Mouse (Mus musculus) hindbrain, embryonic 13.5 days (tissue): ENCODE measurements around the gene Elf1. TPM values are rescaled to one million over a fixed set of nuclear protein-coding genes. Genes with fewer than 3 reads are reported as not detected.
"Not testable (repeated sequence)": the region's sequence is repeated elsewhere in the genome, so short reads cannot be mapped to it uniquely, and the experiment has no call there.

Source experiments
- ATAC-seq: fragments of 200-750 bp; cut with Nextera tagmentation; 2 replicates; pipeline ENCODE4 v1.8.0; 2017; ENCODE audit warnings: moderate TSS enrichment; ENCODE audit not compliant: low FRiP score
- H3K27ac ChIP-seq: fragments of 300-500 bp; sonication (generic); 2 replicates; pipeline ENCODE4 v1.5.1; 2015; ENCODE audit warnings: inconsistent platforms, mild to moderate bottlenecking, moderate library complexity
- H3K27me3 ChIP-seq: fragments of 300-500 bp; sonication (generic); 2 replicates; pipeline ENCODE4 v1.6.1; 2015; ENCODE audit warnings: mild to moderate bottlenecking, inconsistent platforms
- H3K36me3 ChIP-seq: fragments of 300-500 bp; sonication (generic); 2 replicates; pipeline ENCODE4 v1.6.1; 2015; ENCODE audit warnings: mild to moderate bottlenecking, inconsistent platforms
- H3K4me1 ChIP-seq: fragments of 300-500 bp; sonication (generic); replicated peaks from 2 replicates; pipeline ENCODE4 v1.6.1; 2015; ENCODE audit warnings: inconsistent platforms
- H3K4me2 ChIP-seq: fragments of 300-500 bp; sonication (generic); 2 replicates; pipeline ENCODE4 v1.6.1; 2015; ENCODE audit warnings: inconsistent platforms, mild to moderate bottlenecking, moderate library complexity
- H3K4me3 ChIP-seq: fragments of 300-500 bp; sonication (generic); 2 replicates; pipeline ENCODE4 v1.5.1; 2015; ENCODE audit warnings: mild to moderate bottlenecking, inconsistent platforms
- H3K9ac ChIP-seq: fragments of 300-500 bp; sonication (generic); 2 replicates; pipeline ENCODE4 v1.6.1; 2015; ENCODE audit warnings: mild to moderate bottlenecking, inconsistent platforms
- H3K9me3 ChIP-seq: fragments of 300-500 bp; sonication (generic); 2 replicates; pipeline ENCODE4 v1.6.1; 2016; ENCODE audit warnings: inconsistent platforms
- WGBS: fragments of 180-500 bp; shearing (Covaris S2); methylation state at CpG from one replicate; pipeline ENCODE4 v1.1.7; 2015; 5-methylcytosine and 5-hydroxymethylcytosine counted together
- polyA plus RNA-seq: library from polyadenylated mRNA; unstranded; fragments of >200 nt; fragmentation: Nextera tagmentation; extraction: Ambion mirVana; gene quantifications from 2 replicates; pipeline ENCODE4 v1.2.1, GENCODE M21; 2015

Elf1 gene
- polyA plus RNA-seq, 1 experiment from 2014 or later, result 3.8 TPM

- H3K27me3 ChIP-seq, result no peaks in the 10 kb centered on the region
- H3K9ac ChIP-seq, result no peak overlapping the region
- WGBS, result 92% methylated on average over 8 of the region's 8 CpGs
- H3K4me3 ChIP-seq, result no peak overlapping the region
- ATAC-seq, result no peak
- H3K9me3 ChIP-seq, result no peaks in the 10 kb centered on the region
- H3K4me2 ChIP-seq, result no peak overlapping the region
- H3K27ac ChIP-seq, result no peak overlapping the region
- no peaks in the 10 kb centered on the region for H3K4me1 ChIP-seq
- no peaks in the 10 kb centered on the region for H3K36me3 ChIP-seq
These were observed 36.3 kb downstream of the Elf1 start for GRCm38 (mm10) chr14:79517185-79517740.

GRCm38 (mm10) chr14:79518123-79518522 lies 37.1 kb downstream of the Elf1 start:
- Histone ChIP-seq H3K4me1 (no peaks in the 10 kb centered on the region), H3K27ac (no peak overlapping the region), H3K27me3 (no peaks in the 10 kb centered on the region), H3K4me3 (no peak overlapping the region), H3K4me2 (no peak overlapping the region), H3K9ac (no peak overlapping the region), H3K36me3 (no peaks in the 10 kb centered on the region), H3K9me3 (no peaks in the 10 kb centered on the region)
- WGBS, result 91% methylated on average over 2 of the region's 2 CpGs
- ATAC-seq, result no peak

DNA sequence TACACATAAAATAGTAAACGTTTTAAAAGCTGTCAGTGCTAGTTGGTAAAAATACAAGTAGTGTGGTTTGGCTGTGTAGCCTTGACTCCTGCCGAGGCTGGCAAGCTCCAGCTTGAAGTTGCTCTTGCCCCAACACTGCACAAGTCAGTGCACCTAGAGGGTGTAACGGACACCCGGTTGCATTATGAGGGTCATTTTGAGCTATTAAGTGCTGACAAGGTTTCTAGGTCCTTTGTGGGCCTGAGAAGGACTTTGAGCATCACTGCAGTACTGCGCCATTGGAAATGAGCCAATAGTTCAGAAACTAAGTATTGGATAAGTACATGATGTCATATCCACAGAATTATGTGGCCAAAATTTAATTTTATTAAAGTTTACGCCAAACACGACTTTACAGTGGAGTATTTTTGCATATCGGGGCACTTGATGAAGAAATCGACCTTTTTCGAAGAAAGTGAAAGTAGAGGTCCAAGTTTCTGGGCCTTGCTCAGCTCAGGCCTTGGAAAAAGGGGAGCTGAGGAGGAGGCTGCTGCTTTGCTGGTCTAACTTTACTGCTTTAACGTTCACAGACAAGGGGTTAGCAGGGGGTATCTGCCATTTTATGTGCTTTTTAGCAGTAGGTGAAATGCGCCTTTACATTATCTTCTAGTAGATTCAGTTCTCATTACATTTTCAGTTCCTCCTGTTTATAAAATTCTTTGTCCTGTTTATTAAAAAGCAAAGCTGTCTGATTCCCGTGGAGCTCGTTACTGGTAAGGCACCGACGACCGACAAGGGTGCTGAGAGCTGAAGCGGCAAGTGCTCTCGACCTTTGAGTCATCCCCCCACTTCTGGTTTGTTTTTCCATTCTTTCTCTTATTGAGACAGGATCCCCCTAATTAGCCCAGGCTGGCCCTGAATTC lies 38.0 kb downstream of the Elf1 start:
- WGBS, result 75% methylated on average over 19 of the region's 19 CpGs
- no peak overlapping the region for H3K9ac ChIP-seq
- H3K9me3 ChIP-seq, result no peaks in the 10 kb centered on the region
- ATAC-seq, result no peak
- H3K4me2 ChIP-seq, result no peak overlapping the region
- H3K27ac ChIP-seq, result no peak overlapping the region
- H3K36me3 ChIP-seq, result no peaks in the 10 kb centered on the region
- no peaks in the 10 kb centered on the region for H3K27me3 ChIP-seq
- H3K4me1 ChIP-seq, result no peaks in the 10 kb centered on the region
- H3K4me3 ChIP-seq, result no peak overlapping the region

- no peak overlapping the region for H3K9ac ChIP-seq
- no peaks in the 10 kb centered on the region for H3K9me3 ChIP-seq
- H3K27ac ChIP-seq, result no peak overlapping the region
- H3K4me3 ChIP-seq, result no peak overlapping the region
- no peaks in the 10 kb centered on the region for H3K27me3 ChIP-seq
- H3K4me2 ChIP-seq, result no peak overlapping the region
- 62% methylated on average over 1 of the region's 1 CpGs for WGBS
- no peaks in the 10 kb centered on the region for H3K36me3 ChIP-seq
- no peak for ATAC-seq
- no peaks in the 10 kb centered on the region for H3K4me1 ChIP-seq
These were observed 38.6 kb downstream of the Elf1 start for GRCm38 (mm10) chr14:79519663-79519975.

DNA sequence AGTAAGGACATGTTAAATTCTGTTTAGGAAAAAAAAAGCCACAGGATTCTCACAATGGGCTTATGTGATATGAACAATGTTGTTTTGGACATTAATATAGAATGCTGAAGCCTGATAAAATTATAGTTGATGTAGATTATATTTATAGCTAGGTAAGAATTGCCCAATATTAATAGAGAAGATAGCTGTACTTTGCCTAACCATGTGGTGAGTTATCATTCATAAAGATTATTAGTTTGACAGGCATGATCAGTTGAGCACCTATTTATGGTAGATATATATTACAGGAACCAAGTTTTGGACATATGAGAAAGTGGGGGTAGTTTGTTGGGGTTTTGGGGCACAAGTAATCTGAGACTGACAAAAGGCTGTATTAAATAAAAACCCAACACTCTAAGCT lies 39.6 kb downstream of the Elf1 start:
- H3K36me3 ChIP-seq, result no peaks in the 10 kb centered on the region
- no peaks in the 10 kb centered on the region for H3K4me1 ChIP-seq
- no peak overlapping the region for H3K4me2 ChIP-seq
- H3K27ac ChIP-seq, result no peak overlapping the region
- H3K27me3 ChIP-seq, result no peaks in the 10 kb centered on the region
- no peak overlapping the region for H3K4me3 ChIP-seq
- H3K9ac ChIP-seq, result no peak overlapping the region
- no peak for ATAC-seq
- no peaks in the 10 kb centered on the region for H3K9me3 ChIP-seq

GRCm38 (mm10) chr14:79521056-79521455 lies 40.1 kb downstream of the Elf1 start:
- Histone ChIP-seq H3K9ac (no peak overlapping the region), H3K4me3 (no peak overlapping the region), H3K9me3 (no peaks in the 10 kb centered on the region), H3K4me1 (no peaks in the 10 kb centered on the region), H3K27me3 (no peaks in the 10 kb centered on the region), H3K36me3 (no peaks in the 10 kb centered on the region), H3K27ac (no peak overlapping the region), H3K4me2 (no peak overlapping the region)
- no peak for ATAC-seq
- 94% methylated on average over 1 of the region's 1 CpGs for WGBS

- Histone ChIP-seq H3K9me3 (no peaks in the 10 kb centered on the region), H3K27ac (no peak overlapping the region), H3K27me3 (no peaks in the 10 kb centered on the region), H3K36me3 (no peaks in the 10 kb centered on the region), H3K4me2 (no peak overlapping the region), H3K4me1 (no peaks in the 10 kb centered on the region), H3K9ac (no peak overlapping the region), H3K4me3 (no peak overlapping the region)
- WGBS, result 75% methylated on average over 6 of the region's 6 CpGs
- ATAC-seq, result no peak
These were observed 40.6 kb downstream of the Elf1 start for GRCm38 (mm10) chr14:79521471-79522117.

DNA sequence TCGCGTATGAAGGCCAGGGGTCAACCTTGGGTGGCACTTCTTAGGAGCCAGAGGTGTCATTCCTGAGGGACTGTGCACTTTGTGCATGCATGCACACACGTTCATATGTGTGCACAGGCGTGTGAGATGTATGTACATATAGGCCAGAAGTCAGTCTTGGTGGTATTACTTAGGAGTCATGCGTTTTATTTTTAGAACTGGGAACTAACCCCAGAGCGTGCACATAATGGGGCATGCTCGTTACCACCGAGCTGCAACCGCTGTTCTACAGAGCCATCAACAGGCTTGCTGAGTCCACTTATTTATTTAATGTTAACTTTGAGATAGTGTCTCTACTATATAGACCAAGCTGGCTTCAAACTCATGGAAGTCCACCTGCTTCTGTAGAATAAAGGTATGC lies 41.4 kb downstream of the Elf1 start:
- Histone ChIP-seq H3K36me3 (no peaks in the 10 kb centered on the region), H3K4me3 (no peak overlapping the region), H3K9ac (no peak overlapping the region), H3K9me3 (no peaks in the 10 kb centered on the region), H3K27me3 (no peaks in the 10 kb centered on the region), H3K27ac (no peak overlapping the region), H3K4me2 (no peak overlapping the region), H3K4me1 (no peaks in the 10 kb centered on the region)
- ATAC-seq, result no peak
- 94% methylated on average over 9 of the region's 9 CpGs for WGBS

- not testable (repeated sequence) for H3K27ac ChIP-seq, ATAC-seq, H3K27me3 ChIP-seq, H3K4me1 ChIP-seq, H3K4me2 ChIP-seq, H3K9me3 ChIP-seq, H3K4me3 ChIP-seq, H3K9ac ChIP-seq, H3K36me3 ChIP-seq
- 93% methylated on average over 12 of the region's 12 CpGs for WGBS
These were observed 45.1 kb downstream of the Elf1 start for GRCm38 (mm10) chr14:79526106-79526505.

GRCm38 (mm10) chr14:79527704-79528103 lies 46.7 kb downstream of the Elf1 start:
- H3K4me3 ChIP-seq, result no peak overlapping the region
- 70% methylated on average over 6 of the region's 6 CpGs for WGBS
- no peaks in the 10 kb centered on the region for H3K27me3 ChIP-seq
- ATAC-seq, result no peak
- H3K4me2 ChIP-seq, result no peak overlapping the region
- no peaks in the 10 kb centered on the region for H3K36me3 ChIP-seq
- no peaks in the 10 kb centered on the region for H3K4me1 ChIP-seq
- H3K9ac ChIP-seq, result no peak overlapping the region
- no peak overlapping the region for H3K27ac ChIP-seq
- H3K9me3 ChIP-seq, result no peaks in the 10 kb centered on the region

DNA sequence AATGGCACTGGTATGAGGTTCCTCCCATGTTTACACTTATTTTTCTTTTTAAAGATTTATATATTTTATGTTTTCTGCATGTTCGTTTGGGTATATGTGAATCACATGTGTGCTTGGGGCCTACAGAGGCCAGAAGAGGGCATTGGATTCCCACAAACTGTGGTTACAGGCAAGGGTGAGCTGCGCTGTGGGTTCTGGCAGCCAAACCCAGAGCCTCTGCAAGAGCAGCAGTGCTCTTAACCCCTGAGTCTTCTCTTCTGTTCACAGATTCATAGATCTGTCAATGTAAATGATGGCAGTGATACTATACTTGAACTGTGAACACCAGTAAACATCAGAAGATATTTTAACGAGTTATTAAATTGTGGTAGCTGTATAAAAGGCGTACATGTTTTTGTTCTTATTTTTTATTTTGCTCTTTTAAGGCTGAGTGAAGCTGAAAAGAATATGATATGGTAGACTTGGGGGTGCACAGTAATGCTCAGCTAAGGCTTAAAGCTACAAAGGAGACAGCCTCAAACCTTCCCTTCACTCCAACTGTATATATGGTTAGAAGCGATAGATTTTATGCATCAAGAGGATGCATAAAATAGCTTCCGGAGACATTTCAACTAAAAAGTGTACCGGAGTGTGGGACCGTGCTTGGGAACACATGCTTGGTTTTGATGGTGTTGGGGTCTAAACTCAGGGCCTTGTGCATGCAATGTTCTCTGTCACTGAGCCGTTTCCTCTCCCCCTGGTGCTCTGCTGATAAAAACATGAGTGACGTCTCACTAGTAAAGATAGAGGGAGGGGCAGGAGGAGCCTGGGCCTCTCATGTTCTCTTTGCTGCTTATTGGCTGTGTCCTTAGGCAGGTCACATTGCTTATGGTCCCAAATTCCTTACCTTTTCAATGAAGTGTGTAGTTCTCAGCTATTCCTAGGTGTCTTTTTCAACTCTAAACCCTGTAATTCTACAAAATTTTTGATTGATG lies 48.9 kb downstream of the Elf1 start:
- H3K9ac ChIP-seq, result no peak overlapping the region
- no peak overlapping the region for H3K4me2 ChIP-seq
- no peaks in the 10 kb centered on the region for H3K36me3 ChIP-seq
- H3K9me3 ChIP-seq, result no peaks in the 10 kb centered on the region
- H3K27me3 ChIP-seq, result no peaks in the 10 kb centered on the region
- ATAC-seq, result no peak
- no peaks in the 10 kb centered on the region for H3K4me1 ChIP-seq
- no peak overlapping the region for H3K4me3 ChIP-seq
- WGBS, result 84% methylated on average over 10 of the region's 10 CpGs
- H3K27ac ChIP-seq, result no peak overlapping the region

GRCm38 (mm10) chr14:79530761-79531160 lies 49.8 kb downstream of the Elf1 start:
- no peaks in the 10 kb centered on the region for H3K36me3 ChIP-seq
- H3K4me1 ChIP-seq, result no peaks in the 10 kb centered on the region
- H3K4me3 ChIP-seq, result no peak overlapping the region
- H3K9ac ChIP-seq, result no peak overlapping the region
- no peak for ATAC-seq
- H3K9me3 ChIP-seq, result no peaks in the 10 kb centered on the region
- H3K27me3 ChIP-seq, result no peaks in the 10 kb centered on the region
- no peak overlapping the region for H3K4me2 ChIP-seq
- no peak overlapping the region for H3K27ac ChIP-seq
- 85% methylated on average over 6 of the region's 6 CpGs for WGBS
